Mouse (Mus musculus): ENCODE data around the gene Hs3st3b1. TPM values are rescaled to one million over a fixed set of nuclear protein-coding genes. Genes with fewer than 3 reads are reported as not detected.

Hs3st3b1 gene
- total RNA-seq (2022): 1 to 10 TPM; 1.7 to 2.2 (median 1.8) TPM

DNA sequence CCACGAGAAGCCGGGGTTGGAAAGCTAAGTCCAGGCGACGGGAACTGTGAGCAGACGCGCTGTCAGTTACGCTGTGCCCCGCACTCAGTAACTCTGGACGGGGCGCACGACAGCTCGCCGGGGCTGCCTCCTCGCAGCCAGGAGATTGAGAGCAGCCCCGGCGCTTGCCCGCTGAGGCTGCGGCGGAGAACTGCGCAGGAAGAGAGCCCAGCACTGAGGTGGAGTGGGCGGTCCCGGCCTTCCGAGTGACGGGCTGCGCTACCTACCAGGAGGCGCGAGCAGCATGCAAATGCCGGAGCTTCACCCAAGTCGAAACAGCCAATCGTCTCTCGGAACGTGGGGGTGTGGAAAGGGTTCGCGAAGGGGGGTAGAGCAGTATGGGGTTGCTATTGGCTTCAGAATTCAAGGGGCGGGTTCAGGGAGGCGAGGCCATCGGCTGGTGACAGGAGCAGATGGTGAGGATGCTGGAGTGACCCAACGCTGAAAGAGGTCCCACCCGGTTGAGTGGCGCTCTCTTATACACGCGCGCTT lies at the start of gene Hs3st3b1:
Gene Hs3st3b1 (minus strand): TSS at position 200 of the 531 bp plus-strand sequence.
- DNase-seq (ENCODE audit: low spot score in 2 of 2): peak; percentile 67 to 83

DNA sequence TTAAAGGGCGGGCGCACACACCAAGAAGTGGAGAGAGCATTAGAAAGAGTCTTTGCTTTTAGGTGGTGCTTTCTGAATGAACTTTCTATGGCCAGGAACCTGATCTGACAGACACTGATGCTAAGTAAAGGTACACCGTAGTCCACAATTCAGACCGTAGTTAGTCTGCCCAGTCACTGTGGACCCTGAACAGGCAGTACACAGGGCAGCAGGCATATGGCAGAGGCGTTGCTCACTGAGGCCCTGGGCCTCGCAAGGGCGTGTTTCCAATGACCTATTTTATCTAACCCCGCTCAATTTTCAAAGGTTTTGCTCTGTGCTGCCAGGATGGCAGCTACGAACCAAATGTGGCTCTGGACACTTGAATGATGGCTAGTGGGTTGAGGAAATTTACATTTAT lies 49.4 kb upstream of the Hs3st3b1 start:
- no peak for DNase-seq (ENCODE audit: low spot score in 2 of 2)

DNA sequence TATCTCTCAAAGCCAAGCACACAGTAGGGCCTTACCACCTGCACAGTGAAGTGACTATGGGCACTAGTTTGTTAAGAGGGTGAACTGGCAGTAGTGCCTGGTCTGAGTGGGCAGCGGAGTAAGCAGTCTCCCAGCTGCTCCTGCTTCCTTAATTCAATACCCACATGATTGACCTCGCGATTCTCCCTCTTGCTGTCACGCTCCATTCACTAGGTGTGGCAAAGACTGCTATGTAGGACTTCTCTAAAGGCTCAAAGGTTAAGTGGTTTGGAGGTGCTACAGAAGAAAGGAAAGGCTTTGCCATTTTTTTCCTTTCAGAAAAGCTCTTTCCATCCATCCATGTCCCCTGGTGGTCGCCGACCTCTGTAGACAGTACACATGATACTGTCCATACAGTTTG lies 48.7 kb upstream of the Hs3st3b1 start:
- DNase-seq (ENCODE audit: low spot score in 2 of 2): no peak

DNA sequence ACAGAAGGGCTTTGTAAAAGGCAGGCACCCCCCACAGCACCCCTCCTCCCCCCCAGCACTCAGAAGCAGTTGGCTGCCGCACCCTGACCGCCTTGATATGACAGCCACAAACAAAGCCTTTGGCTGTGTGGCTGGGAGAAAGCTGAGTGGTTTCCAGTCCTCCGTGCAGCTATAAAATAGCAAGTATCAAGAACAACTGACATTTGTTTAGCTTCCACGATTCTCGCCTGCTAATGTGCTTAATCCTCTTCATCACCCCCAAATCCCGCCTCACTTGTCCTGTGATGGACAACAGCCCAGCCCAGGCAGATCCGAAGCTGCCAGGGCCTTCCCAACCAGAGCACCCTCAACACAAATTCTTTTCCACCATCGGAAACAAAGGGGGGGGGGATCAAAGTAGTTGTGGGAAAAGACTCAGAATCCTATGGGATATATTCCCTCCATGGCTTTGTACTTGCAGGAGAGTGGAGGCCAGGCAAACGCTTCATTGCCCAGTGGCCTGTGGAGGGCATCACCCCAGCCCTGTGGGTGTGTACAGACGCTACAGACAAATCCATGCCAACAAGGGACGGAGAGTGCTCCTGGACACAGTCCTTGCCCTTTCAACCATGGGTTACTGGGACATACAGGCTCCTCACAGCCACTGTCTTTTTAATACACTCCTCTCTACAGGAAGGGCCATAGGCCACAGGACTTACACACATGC lies 47.3 kb upstream of the Hs3st3b1 start:
- peak in 1 of 2 experiments; percentile 20 for DNase-seq (ENCODE audit: low spot score in 2 of 2)

DNA sequence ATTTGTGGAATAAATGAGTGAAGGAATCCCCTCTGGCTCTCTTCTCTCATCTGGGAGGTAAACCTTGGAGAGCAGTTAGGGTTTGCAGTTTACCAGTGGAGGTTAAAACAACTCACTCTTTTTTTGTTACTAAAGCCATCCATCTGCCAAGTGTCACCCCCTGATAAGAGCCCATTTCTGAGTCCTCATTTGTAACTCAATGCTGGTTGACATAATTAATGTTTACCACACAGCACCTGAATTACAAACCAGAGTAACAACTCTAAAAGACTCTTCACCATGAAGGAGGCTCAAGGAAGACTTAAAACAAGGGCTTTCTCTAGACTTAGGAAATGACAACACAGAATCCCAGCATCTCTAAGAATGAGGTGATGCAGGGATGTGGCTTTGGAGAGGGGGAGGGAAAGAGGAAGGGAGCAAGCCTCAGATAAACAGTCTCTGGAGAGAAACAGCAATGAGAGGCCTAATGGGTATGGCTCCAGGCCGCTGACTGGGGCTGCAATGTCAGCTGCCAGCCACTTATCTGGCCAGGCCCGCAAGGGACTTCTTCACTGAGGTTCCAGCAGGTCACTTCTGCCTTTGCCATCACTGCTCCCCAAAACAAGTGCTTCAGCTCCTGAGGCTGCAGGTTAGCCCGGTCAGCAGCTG lies 46.4 kb upstream of the Hs3st3b1 start:
- no peak for DNase-seq (ENCODE audit: low spot score in 2 of 2)

DNA sequence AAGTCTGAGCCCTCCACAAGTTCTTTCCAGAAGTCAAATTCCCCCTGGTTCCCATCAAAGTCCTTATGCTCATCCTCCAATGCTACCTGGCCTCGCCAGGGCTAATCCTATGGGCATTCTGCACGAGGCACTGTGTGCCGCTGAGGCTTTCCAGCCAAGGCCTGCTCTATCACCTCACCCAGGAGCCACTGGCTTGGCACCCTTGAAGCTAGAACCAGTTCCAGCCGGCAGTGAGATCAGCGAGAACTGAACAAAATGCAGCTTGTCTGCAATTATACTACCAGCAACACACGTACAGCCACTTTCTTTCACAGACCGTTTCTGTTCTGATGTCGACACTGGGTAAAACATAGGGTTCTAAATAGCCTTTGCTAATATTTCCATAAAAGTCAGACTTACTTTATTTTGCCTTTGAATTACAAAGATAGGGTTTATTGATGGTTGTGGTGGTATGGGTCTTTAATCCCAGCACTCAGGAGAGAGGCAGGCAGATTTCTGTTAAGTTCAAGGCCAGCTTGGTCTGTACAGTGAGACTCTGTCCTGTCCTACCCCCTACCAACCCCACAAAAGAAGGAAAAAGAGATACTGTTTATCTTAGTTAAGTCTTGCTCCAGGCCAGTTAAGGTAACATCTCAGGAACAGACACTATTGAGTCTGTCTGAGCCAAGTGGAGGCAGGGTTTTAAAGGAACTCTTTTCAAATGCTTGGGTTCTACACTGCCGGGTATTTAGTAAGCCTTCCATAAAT lies 45.7 kb upstream of the Hs3st3b1 start:
- DNase-seq (ENCODE audit: low spot score in 2 of 2): no peak

DNA sequence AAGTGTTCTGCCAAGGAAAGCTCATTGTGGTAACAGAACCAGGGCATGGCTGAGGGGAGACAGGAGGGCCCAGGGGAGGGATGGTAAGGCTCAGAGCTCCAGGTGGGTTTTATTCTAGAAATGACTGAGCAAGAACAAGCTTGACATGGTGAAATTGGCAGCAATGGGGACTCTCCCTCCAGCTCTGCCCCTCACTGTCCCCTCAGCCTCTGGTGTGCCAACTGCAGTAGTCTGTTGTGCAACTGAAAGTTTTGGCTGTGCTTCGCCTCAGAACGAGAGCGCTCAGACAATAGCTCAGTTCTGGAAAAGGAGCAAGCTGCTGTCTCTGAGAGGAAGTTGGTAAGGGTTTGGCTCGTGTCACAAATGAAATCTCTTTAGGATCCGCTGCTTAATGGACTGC lies 43.3 kb upstream of the Hs3st3b1 start:
- no peak for DNase-seq (ENCODE audit: low spot score in 2 of 2)

DNA sequence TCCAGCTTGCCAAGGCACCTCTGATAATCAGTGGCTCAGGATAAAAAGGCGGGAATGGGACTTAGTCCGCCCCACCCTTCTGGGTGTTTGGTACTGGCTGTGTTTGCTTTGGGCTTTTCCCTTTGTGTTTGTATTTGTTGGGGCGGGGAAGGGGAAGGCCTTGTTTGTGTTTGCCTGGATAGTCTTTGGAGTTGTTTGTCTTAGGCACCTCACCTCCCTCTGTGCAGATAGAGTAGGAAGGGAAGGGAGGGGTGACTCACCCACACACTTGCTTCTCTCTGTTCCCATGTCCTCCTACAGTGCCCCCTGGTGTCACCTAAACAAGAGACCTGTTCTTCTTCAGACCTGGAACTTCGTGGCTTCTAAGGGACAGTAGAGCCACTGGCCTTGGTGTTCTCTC lies 35.1 kb upstream of the Hs3st3b1 start:
- DNase-seq (ENCODE audit: low spot score in 2 of 2): no peak

DNA sequence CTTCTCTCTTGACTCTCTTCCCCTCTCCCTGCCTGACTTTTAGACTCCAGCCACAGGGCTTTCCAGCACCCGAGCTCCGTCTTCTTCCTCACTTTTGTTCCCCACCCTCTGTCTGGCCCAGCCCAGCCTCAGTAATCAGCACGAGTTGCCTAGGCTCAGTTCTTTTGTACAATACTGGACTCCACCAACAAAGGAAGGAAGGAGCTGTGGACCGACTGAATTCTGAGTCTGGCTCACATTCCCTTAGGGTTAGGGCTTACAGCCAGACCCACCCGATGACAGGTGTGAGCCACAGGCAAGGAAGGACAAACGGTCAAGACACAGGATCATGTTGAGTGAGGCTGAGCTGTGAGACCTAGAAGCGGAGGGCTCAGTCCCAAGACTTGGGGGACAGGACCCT lies 34.7 kb upstream of the Hs3st3b1 start:
- no peak for DNase-seq (ENCODE audit: low spot score in 2 of 2)

DNA sequence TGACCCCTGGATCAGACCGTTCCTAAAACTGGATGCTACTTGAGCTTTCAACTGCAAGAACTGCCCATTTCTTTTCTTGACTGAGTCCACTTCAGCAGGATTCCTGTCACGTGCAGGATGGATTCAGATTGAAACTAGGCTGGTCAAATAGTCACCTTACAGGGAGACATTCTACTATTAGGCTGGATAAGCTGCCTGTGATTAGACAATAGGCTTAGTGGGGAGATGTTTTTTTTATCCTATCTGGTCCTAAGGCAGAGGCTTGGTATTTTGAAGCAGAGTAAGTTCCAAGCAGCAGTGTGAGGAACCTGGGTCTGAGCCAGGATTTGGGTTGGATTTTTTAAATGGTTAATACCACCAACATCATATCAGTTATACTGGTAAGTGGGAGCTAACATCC lies 31.8 kb upstream of the Hs3st3b1 start:
- no peak for DNase-seq (ENCODE audit: low spot score in 2 of 2)

DNA sequence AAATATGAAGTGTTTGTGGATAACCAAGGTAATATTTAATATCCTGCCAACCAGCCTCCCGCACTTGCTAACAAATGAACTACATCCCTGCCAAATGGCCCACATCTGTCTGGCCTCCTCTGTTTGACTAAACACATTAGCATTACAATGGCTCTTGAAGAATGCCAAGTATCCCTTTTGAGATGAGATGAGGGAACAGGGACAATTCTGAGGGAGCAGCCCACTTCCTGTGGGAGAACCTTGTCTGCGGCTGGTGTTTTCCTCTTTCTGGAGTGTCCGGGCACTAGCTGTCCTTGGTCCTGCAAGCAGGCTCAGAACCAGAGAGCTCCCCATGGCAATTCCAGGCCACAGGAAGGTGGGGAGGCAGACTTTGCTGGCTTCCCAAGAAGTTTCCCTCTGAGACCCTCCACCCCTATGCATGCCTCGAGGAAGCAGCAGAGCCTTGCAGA lies 30.7 kb upstream of the Hs3st3b1 start:
- DNase-seq (ENCODE audit: low spot score in 2 of 2): no peak

DNA sequence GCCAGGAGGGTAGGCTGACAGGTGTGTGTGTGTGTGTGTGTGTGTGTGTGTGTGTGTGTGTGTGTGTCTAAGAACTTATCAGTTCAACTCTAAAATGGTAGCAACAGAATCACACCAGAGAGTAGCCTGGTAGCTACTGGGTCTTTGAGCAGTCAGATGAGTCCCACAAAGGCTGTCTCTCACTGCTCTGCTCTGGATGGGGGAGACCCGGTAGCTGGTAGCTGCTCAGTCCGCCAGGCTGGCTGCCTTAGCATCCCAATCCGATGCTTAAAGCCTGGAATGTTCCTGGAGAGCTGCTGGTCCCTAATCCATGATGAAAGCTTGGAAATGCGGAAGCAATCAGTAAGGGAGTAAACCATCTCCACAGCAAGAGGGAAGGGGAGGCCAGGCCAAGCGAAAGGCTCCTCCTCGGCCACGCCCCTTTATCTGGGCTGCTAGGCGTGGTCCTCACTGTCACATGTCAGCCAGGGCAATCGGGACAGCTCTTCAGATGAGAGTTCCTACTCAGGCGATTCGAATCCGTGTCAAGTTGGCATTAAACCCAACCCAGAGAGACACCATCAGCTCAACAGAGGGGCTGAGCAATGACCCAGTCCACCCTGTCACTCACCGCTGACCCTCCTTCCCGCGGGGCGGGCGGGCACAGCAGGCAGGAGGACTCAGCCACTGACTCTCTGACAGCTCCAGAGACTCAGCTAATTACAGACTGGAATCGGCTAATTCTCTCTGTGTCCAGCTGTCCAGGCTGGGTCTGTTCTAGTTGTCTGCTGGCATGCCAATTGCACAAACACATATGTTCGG lies 29.9 kb upstream of the Hs3st3b1 start:
- DNase-seq (ENCODE audit: low spot score in 2 of 2): no peak

DNA sequence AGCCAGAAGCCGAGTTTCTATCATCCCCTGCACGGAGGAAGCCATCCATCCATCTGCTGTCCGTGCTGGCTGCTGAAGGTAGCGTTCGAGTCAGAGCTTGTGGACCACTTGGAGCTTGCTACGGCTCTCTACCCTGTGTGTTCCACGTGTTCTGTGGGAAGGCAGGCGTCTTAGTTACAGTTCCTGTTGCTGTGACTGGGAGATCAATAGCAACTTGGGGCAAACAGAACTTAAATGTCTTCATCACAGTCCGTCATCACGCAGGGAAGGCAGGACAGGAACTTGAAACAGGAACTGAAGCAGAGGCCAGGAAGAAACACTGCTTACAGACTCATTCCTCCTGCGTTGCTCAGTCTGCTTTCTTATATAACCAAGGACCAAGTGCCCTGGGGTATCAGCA lies 26.3 kb upstream of the Hs3st3b1 start:
- DNase-seq (ENCODE audit: low spot score in 2 of 2): no peak

DNA sequence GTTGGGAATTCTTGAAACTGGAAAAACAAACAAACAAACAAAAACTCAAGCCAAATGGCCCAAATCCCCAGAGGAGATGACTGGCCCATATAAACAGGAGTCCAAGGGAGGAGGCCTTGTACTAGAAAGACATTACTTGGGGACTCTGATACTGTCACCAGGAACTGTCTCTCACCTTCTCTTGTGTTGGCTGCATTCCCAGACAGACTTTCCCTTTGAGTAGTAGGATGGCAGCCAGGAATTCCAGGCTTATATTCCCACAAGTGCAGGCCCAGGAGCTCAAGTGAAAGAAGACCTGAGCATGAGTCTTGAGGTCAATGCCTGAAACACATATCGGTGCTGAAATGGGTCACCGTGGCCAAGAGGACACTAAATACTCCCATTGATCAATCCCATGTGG lies 24.9 kb upstream of the Hs3st3b1 start:
- DNase-seq (ENCODE audit: low spot score in 2 of 2): no peak

DNA sequence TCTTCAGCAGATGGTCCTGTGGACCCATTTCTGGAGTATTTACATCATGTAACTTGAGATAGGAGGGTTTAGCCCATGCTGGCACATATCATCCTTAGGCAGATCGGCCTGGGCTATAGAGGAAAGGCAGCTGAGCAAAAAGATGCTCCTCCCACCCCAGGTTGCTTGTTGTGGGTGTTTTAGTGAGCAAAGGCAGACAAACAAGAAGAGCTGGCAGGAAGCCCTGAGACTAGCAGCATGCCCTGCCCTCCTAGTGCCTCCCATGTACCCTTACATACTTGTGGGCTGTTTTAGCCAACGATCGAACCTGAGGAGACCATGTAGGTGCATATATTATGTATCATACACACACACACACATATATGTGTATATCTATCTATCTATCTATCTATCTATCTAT lies 21.9 kb upstream of the Hs3st3b1 start:
- DNase-seq (ENCODE audit: low spot score in 2 of 2): no peak

DNA sequence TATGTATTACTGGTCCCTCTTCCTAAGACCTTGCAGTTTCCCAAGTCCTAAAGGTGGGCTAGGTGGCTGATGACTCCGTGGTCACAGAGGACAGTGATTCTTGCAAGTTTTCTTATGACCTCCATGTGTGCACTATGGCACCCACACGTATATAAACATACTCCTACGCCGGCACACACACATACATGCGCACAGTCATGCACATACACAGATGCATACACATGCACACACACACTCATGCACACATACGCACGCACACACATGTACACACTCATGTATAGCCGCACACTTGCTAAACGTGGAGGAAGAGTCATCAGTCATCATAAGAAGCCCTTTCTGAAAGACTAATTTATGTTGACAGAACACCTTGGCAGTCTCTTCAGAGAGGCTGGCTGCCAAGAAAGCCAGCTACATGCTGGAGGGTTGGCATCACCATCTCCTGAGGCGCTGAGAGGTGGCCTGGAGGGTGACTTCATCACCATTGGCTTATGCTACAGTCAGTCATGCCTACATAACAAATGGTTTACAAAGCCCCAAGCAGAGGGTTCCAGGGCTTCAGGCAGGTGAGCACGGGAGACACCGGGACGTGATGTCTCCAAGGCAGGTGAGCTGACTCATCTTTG lies 21.3 kb upstream of the Hs3st3b1 start:
- no peak for DNase-seq (ENCODE audit: low spot score in 2 of 2)

DNA sequence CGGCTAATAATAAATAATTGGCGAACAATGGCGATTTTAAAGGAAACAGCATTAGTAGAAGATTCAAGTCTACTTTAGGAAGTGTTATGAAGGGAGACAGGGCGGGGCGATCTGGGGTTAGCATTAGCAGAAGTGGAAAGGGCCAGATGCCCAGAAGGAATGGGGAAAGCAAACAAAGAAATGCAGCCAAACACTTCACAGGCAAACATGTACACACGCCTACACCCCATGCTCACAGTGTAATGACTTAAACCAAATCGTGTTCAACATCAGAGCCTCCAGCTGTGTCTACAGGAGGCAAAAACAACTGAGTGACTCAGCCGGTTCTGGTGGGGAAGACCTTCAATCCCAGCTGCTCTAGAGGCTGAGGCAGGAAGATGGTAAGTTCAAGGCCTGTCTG lies 20.1 kb upstream of the Hs3st3b1 start:
- DNase-seq (ENCODE audit: low spot score in 2 of 2): no peak

DNA sequence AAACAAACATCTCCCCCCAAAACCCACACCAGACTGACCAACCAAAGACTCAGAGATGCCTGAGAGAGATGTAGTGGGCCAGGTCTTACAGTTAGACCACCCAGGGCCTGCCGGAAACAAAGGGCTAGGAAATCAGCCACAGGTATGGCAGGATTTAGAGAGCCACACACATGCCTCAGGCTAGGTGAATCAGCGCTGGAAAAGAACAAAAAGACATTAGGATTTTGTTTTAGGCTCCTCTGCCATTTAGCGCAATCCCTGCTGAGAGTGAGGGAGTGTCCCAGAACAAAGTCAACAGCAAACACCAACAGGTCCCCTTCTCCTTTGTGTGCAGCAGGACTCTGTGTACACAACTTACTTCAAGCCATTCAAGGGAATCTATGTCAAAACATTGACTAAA lies 14.6 kb upstream of the Hs3st3b1 start:
- DNase-seq (ENCODE audit: low spot score in 2 of 2): no peak

DNA sequence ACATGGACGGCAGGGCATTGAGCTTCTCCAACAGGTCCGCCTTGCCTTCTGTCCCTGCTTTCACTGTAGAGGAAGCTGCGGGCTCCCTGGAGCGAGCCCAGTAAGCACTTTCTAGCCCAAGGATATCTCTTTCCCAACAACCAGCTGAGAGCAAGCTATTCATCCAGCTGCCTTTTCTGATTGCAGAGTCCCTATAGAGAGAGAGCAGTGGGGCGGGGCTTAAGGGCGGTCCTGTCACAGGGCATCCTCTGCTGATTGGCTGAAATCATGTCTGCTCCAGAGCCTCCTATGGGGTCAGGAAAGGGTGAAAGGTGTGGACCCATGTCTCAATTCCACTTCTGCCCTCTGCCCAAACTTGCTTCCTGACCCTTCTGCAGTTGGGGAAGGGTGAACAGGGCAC lies 4.8 kb upstream of the Hs3st3b1 start:
- DNase-seq (ENCODE audit: low spot score in 2 of 2): no peak

DNA sequence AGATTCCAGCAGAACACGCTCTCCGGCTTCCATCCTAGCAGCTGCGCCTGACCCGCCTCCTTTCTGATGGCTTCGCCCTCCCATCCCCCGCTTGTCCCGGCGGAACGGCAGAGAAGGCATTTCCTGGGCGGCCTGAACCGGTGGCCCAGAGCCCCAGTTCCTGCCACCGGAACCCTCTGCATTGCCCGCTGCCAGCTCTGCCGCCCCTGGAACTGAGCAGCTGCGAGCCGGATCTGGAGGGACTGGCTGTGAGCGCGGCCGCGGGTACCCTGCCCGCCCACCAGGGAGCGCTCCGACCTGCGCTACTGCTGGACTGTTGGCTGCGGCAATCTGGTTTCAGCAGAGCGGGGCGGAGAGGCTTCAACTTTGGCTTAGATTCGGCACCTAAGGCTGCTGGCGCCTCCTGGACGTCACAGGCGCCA lies 3.1 kb upstream of the Hs3st3b1 start:
- DNase-seq (ENCODE audit: low spot score in 2 of 2): peak; percentile 48 to 57

All from left cerebral cortex, adult 8-10 months (tissue).